Mouse (Mus musculus) spleen, postnatal 10 days (tissue): Measurements from ENCODE around the gene Prf1.

Experiments
- DNase-seq, 2 experiments: peaks; one replicate each; pipeline ENCODE4 v3.0.0; 2021 to 2022; ENCODE audit warnings: low spot score in 2 of 2

Gene Prf1

DNA sequence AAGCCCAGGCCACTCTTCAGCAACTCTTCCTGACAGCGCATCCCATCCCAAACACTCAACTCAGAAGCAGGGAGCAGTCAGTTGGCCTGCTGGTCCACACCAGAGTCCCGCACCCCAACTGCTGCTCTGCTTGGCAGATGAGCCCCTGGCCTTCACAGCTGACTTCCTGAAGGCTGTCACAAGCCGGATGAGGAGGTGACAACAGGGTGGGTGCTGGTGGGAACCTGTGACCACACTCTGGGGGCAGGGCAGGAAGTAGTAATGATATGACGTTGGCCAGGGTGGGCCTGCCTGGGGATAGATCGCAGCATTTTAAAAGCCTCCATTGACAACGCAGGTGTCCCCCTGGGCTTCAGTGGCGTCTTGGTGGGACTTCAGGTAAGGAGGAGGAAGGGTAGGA lies at the start of gene Prf1:
Gene Prf1 (plus strand): TSS at position 357 of the 400 bp plus-strand sequence.
- DNase-seq = peak in 1 of 2 experiments; percentile 56

GRCm38 (mm10) chr10:61248596-61249114 lies 49.0 kb upstream of the Prf1 start:
- no peak for DNase-seq

- DNase-seq = no peak
Observed at GRCm38 (mm10) chr10:61249951-61250350, 47.7 kb upstream of the Prf1 start.

DNA sequence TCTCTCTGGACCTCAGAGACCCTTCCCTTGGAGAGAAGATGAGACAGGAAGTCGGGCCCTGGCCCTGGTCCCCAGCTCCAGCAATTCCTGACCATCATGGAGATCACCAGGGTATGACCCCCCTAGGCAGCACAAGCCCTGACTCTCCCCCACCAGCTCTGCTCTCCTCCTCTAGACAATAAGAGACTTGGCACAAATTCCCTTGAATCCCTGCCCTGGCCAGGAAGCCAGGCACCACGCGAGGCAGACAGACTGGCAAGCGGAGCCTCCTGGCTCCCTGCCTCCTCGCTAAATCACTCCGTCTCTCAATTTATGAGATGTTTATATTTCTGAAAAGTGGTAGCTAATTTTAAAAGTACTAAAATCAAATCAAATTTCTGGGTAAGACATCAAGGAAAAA lies 42.9 kb upstream of the Prf1 start:
- no peak for DNase-seq

DNA sequence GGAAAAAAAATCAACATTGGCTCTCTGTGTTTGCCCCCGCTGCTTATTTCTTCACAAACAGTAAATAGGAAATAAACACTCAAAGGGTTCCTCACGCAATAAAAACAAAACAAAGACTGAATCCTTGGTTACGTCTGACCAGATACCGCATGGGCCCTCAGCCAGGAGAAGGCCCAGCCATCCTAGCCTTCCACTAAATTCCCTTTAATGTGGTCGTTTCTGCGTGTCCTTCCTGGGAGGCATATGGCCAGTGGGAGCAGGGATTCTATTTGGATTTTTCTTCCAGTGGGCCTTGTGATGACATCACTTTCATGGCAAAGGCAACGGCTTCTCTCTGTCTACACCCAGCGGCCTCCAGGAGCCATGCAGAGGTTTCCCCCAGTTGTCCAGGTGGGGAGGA lies 42.4 kb upstream of the Prf1 start:
- no peak for DNase-seq

- no peak for DNase-seq
Observed at GRCm38 (mm10) chr10:61256665-61257064, 41.0 kb upstream of the Prf1 start.

GRCm38 (mm10) chr10:61258131-61258530 lies 39.5 kb upstream of the Prf1 start:
- no peak for DNase-seq

GRCm38 (mm10) chr10:61261229-61262156 lies 36.1 kb upstream of the Prf1 start:
- no peak for DNase-seq

DNA sequence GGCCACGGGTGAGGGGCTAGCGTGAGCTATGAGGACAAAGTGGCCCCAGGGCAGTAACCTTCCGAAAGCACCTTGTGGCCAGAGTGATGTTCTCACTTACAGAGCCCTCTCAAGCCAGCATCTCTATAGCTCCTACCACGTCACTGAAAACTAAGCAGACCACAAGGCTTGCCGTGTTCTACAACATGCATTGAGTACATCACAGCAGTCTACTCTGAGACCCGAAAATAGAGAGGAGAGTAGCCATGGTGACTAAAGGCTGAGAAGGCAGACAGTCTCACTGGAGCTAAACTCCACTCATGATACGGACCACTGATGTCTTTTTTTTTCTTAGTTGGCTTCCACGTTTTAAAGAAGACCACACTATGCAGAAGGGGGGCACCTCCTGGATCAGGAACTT lies 34.0 kb upstream of the Prf1 start:
- DNase-seq = no peak

DNA sequence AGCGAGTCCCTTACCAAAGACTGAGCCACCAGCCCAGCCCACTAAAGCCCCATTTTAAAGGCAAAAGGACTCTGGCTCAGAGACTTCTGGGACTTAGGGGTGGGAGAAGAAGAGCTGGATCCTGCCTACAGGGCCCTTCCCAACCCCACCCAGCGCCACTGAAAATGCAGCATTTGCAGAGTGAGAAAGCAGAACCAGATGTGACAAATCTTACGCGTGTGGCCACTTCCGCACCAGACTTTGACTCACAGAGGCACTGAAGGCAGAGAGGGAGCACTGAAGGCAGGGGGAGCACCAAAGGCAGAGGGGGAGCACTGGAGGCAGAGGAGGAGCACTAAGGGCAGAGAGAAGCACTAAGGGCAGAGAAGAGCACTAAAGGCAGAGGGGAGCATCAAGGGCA lies 30.3 kb upstream of the Prf1 start:
- no peak for DNase-seq

GRCm38 (mm10) chr10:61272089-61272626 lies 25.5 kb upstream of the Prf1 start:
- no peak for DNase-seq

- DNase-seq = no peak
Observed at GRCm38 (mm10) chr10:61272631-61273030, 25.0 kb upstream of the Prf1 start.

- DNase-seq = no peak
Observed at GRCm38 (mm10) chr10:61273081-61273843, 24.4 kb upstream of the Prf1 start, which contains the start of gene Adamts14. Gene Adamts14 (minus strand): TSS chr10:61273438.

GRCm38 (mm10) chr10:61273844-61274215 lies 23.8 kb upstream of the Prf1 start:
- no peak for DNase-seq

GRCm38 (mm10) chr10:61274532-61274931 lies 23.1 kb upstream of the Prf1 start:
- DNase-seq = no peak

GRCm38 (mm10) chr10:61275669-61276110 lies 21.9 kb upstream of the Prf1 start:
- DNase-seq = peak in 1 of 2 experiments; percentile 27

DNA sequence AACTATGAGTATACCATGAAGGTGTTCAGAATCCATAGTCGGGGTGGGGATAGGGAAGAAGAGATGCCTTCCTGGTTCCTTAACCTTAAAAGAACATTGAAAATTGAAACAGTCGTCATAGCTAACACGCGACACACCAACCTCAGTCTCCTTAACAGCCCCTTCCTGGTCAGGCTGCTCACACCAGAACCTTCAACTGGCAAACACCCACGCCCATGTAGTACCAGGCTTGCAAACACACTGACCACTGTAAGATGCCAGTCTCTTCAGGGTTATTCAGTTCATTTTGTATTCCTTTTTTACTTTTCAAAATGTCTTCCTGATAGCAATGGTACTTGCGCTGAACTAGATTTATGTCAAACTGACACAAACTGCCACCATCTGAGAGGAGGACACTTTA lies 20.6 kb upstream of the Prf1 start:
- no peak for DNase-seq

DNA sequence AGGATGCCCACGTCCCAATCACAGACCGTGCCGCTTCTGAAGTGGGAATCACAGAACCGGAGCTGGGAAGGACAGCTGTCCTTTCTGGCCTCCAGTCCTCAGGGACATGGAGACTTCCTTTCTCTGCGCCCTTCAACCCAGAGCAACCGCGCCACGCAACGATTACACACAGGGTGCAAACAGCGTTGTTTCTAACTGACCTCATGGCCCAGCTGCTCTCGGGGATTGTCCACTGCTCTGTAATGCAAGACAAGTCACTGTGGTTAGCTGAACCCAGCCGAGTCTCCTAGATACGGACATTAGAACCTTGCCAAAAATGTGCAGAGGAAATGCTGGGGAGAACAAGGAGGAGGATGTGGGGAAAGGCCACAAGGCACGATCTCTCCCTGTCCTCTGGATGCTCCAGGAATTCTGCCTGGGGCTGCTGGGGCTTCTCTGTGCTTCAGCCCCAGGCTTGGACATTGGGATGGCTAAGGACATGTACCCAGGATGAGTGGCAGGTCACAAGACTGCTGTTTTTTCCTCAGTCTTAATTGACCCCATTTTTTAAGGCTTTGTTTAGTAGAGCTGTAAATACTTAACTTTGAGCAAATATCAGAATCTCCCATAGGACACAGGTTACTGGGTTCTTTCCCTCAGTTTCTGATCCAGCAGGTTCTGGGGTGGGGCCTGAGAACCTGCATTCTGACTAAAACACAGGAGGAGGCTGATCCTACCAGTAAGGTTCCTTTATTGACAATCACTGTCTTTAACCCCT lies 19.5 kb upstream of the Prf1 start:
- DNase-seq = no peak

GRCm38 (mm10) chr10:61281115-61281514 lies 16.5 kb upstream of the Prf1 start:
- DNase-seq = no peak

DNA sequence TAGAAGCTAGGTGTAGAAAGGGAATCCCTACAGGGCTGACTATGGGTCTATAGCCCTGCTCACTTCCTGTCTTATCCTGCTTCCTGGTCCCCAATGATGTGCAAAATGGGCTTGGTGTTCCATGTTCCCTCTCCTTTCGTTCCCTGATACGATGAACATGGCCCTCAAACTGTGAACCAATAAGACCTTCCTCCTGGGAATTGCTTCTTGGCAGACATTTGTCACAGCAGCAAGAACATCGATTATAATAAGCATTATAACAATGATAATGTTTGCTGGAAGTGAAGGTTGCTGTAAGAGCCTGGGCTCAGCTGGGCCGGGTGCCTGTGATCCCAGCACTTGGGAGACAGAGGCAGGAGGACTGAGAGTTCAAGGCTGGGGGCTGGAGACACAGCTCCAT lies 13.3 kb upstream of the Prf1 start:
- no peak for DNase-seq

GRCm38 (mm10) chr10:61285271-61285670 lies 12.4 kb upstream of the Prf1 start:
- DNase-seq = no peak
